Mouse (Mus musculus): ENCODE results near the gene Sim1.

DNA sequence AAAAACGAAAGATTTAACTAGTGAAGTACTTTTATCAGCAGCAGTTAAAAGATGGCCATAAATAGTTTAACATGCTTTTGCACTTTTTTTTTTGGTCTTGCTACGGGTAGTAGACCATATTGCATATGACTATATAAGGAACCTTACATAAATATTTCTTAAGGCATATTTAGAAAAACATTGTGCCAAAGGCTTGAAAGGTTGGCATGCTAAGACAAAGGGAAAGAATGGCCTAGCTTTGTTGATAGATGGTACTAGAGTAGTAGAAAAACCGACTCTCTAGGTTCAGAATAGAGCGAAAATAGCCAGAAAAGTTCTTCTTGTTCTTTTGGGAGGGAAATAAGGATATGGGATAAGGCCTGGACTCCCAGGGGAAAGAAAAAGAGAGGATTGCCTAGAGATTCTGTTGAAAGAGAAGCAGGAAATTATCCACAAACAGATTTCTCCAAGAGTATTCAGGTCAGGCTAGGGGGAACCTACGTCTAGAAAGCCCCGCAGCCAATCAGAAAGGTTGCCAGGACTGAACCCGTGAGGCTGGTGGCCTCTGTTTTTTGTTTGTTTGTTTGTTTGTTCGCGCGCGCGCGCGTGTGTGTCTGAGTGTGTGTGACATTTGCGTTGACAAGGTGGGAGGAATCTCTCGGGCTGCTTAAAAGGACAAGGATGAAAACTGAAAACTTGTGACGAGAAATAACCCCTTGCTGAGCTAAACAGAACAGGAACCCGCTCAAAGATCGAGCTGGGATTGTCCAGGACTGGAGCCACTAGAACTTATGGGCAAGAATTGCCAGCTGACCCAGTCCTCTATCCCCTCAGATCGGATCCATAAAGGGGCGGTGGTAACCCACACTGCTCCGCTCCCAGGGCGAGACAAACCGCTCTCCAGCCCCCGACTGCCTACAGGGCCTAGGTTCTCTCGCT lies 9.6 kb downstream of the Sim1 start:
- no peak for TF ChIP-seq CTCF (IDR thresholded peaks at IDR 0.05; ENCODE audit: control insufficient read depth, insufficient read depth, low read length)
- TF ChIP-seq POLR2A (IDR thresholded peaks at IDR 0.05; ENCODE audit: borderline replicate concordance, control insufficient read depth, low read depth, low read length), result no peak

Measured in bone marrow, adult 2 months (tissue).